Mouse (Mus musculus) lung, postnatal 14 days (tissue): ENCODE data around the gene Aes.

Experiments used
- DNase-seq: peaks from one replicate; pipeline ENCODE4 v3.0.0; 2021

Aes gene

DNA sequence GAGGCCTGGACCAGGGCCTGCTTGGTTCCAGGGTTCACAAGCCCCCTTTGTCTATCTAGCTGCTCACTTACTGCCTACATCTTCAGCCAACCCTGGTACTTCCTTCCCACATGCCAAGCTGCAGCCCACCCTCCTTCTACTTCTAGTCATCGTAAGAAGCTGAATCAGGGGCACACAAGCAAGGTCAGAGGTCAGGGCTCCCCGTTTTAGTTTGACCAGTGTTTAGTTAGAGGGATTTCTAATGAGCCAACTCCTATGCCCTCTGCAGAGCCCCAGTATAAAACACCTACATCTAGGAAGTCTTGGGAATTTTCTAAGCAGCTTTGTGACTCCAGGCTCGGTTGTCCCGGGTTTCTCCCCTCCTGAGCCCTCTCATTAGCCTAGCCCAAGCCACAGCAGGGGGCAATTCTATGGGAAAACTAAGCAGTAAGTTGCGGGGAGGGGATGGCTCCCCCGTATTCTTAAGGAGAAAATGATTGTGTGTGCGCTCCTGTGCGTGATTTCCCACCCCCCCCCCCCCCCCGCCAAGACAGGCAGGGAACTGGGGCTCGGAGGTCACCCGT, 11.0 kb downstream of the Aes start:
- DNase-seq, result no peak

DNA sequence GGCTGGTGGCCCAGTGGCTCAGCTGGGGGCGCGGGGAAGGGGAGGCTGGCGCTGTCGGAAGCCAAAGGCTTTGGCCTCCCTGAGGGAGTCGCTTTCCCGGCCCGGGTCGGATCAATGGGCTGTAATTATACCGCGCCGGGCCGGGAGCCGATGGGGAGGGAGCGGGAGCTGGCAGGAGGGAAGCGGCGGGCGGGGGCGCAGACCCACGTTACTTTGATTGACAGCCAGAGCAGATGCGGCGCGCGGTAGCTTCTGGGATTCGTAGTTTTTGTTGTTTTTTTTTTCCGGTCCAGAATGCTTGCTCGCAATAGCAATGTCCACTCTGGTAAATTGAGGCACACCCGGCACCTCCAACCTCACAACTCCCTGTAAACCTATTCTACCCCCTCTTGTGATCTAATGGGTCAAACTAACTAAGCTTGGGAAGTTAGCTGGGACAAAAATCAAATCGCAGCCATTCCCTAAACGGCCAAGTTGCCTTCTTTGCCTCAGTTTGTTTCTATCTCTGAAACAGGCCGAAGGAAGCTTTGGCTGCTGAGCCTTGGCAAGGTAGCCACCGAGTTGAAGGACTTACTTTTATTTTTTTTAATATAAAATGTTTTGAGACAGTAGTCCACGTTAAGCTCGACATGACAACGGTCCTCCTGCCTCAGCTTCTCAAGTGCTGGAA, 11.7 kb downstream of the Aes start:
- DNase-seq, result peak; percentile 96

DNA sequence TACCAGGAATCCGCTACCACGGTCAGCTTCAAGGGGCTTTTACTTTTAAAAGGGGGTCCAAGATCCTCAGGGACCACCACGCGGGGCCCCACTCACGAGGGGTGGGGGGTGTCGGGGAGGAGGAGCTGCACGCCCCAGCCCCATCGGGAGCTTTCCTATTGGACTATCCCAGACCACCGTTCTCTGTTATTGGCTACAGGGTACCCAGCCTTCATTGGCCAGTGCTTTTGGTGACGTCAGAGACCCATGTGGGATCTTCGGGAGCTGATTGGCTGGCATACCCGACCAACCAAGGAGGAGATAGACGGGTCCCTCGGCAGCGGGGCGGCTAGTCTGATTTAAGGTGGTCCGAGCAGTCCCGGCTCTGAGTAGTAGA, 12.2 kb downstream of the Aes start:
- peak; percentile 99 for DNase-seq

DNA sequence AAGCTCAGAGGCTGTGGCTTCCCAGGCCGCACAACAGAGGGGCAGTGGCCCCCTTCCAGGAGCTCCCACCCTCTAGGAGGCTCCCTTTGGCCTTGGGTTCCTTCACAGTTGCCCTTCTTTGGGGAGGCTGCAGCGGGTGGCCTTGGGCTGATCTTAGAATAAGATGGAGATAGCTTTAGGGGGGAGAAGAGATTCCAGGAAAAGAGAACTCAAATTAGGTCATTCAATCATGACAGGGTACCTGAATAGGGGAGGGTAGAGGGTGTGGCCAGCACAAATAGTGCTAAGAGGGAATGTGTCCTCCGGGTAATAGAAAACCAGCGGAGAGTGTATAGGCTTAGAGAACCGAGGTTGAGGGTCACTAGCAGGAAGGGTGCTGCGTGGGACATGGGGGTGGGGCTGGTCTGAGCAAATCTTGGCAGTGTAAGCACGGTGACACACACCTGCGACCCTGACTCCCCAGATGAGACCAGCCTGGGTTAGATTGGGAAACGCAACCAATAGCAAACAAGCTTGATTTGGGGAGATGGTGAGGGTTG, 12.9 kb downstream of the Aes start:
- no peak for DNase-seq

DNA sequence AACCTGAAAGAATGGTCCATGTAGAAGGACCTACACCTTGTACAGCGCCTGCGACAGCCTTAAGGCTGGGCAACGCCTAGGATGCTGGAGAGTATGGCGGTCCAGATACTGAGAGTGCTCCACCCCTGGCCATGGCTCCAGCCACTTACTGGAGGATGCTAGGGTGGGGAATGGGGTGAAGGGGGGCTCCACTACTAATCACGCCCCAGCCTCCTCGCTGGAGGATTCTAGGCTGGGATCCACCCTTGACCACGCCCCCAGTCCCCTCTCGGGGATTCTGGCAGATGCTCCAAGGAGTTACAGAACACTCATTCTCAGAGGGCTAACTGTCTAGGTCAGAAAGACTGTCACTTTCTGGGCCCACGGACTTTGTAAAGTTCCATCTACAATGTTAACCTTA, 13.7 kb downstream of the Aes start:
- peak; percentile 58 for DNase-seq

DNA sequence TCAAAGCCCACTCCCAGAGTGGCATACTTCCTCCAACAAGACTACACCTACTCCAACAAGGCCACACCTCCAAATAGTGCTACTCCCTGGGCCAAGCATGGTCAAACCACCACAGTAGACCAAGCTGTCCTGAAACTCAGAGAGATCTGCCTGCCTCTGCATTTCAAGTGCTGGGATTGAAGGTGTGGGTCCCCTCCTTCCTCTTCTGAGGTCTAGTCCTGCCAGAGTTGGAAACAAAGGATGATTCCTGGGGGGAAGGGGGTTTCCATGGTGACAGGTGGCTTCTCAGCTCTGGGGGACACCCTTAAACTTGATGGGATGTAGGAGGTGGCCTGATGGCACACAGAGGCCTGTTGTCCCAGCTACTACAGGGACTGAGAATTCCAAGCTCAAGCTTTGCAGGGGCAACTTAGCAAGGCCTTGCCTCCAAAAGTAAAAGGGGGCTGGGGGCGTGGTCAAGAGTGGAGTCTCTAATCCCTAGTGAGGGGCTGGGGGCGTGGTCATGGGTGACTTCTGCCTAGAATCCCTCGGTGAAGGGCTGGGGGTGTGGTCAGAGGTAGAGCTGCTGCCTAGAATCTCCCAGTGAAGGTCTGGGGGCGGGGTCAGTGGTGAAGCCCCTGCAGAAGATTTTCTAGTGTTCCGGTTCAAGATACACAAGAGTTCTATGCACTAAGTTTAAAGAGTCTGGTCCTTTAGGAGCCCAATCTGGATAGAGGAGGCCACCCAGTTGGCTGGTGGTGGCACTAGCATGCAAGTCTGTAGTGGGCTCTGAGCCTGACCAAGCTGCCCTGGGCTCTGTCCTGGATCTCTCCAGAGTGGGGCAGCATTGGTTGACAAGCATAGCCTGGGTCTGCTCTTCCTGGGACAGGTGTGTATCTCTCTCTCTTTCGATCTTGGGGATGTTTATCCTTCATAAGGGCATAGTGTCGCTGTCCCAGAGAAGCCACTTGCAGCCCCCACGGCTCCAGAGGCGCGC, 15.1 kb downstream of the Aes start, which contains the start of gene Tle2:
Gene Tle2, plus strand, starts transcription at position 481 of the 976 bp plus-strand sequence.
- DNase-seq, result no peak

DNA sequence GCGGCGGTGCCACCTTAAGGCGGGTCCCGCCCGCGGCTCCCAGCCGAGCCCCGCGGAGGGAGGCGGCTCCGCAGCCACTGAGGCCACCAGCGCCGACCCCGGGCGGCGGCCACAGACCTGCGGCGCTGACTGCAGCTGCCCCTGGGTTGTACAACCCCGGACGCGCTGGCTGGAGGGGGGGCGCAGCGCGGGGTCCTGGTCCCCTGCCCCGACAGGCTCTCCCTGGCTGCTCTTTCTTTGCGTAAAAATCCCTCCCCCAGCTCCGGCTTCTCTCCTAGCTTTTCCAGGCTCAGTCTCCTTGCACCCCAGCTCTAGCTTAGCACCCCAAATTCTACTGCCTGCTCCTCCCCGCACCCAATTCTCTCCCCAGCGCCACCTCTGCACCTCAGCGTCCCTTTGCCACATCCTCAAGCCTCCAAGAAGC, 15.9 kb downstream of the Aes start:
- peak; percentile 64 for DNase-seq

DNA sequence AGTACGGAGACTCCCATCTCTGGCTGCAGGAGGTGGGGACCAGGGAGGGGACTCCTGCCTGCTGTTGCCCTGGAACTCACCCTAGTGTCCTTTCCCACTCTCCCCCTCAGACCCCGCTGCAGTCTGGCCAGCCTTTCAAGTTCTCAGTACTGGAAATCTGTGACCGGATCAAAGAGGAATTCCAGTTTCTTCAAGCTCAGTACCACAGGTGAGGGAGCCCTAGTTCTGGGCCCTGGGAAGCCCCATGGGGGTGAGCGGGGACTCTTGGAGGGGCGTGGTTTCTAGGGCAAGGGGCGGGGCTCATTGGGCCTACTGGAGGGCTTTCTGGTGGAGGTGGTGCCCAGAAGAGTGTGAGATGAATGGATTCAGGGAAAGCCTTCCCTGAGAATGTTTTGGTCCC, 16.4 kb downstream of the Aes start:
- DNase-seq, result peak; percentile 33

DNA sequence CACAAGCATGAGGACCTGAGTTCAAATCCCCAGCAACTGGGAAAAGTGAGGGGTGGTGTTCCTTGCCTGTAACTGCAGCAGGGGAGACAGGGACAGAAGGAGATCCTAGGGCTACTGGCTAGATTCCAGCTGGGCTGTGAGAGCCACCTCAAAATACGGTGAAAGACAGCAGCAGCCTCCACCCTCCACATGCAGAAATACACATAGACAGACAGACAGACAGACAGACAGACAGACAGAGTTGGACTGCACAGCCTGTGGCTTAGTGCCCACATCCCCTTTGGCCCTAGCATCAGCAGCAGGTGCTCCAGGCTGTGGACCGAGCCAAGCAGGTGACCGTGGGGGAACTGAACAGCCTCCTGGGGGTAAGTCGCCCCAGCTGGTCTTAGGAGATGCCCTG, 20.7 kb downstream of the Aes start:
- DNase-seq, result no peak

DNA sequence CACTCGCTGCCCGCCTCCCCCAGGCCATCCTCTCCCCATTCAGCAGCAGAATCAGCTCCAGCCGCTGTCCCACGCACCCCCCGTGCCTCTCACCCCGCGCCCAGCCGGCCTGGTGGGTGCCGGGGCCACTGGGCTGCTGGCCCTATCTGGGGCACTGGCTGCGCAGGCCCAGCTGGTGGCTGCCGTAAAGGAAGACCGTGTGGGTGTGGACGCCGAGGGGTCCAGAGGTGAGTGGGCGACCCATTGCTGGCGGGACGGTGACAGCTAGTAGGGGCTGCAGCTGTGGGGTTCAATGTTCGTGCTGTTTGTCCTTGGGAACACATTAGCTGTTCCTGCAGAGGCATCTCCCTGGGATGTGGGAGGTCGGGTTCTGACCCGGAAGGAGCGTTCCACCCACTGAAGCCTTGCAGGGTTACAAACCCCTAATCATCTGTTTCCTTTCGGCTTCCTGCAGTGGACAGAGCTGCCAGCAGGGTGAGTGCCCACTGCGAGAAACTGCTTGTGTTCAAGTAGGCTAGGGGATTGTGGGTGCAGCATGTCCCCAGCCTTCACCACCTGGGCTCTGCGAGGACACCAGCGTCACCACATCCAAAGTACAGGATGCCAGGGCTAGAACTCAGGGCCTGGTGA, 21.3 kb downstream of the Aes start:
- DNase-seq, result no peak

DNA sequence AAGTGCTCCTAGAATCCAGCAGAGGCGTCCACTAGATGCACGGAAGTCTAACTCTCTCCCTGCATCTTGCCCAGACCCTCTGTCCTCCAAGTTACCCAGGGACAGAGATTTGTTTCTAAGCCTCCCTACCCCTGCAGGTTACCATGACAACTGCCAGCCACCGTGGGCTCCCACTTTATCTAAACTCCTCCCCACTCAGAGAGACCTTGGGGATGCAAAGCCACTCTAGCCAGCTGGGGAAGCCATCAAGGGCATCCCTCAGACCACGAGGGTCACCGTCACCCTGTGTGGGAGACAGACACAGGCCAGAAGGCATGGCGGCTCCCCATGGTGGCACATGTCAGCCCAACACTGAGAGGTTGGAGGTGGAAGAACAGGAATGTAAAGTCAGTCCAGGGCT, 24.1 kb downstream of the Aes start:
- DNase-seq, result no peak

DNA sequence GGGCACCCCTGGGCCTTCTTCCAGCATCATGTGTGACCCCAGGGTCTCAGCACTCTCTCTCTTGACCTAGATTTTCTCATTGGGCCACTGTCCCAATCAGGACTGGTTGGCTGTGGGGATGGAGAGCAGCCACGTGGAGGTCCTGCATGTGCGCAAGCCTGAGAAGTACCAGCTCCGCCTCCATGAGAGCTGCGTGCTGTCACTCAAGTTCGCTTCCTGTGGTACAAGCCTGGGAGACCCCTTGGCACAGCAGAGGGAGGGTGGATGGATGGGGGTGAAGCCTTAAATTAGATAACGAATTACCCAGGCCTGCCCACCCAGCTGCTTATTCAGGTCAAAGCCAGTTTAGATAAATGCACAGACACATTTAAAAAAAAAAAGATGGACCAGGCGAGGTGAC, 29.5 kb downstream of the Aes start:
- no peak for DNase-seq

DNA sequence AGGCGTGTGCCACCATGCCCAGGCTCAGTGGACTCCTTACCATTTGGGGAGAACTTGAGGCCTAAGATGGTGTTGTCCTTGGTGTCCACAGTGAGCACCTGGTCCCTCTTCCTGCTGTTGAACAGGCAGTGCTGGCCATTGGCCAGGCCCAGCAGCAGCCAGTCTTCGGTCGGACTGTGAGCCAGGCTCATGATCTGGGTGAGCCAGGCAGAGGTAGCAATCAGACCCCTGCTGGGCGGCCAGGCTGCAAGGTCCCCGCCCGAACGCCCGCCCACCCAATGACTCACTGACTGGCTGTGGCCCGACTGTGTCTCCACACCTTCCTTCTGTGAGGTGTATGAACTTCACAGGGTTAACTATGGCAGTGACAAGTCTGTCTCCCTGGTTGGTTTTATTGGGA, 32.6 kb downstream of the Aes start:
- DNase-seq, result no peak

DNA sequence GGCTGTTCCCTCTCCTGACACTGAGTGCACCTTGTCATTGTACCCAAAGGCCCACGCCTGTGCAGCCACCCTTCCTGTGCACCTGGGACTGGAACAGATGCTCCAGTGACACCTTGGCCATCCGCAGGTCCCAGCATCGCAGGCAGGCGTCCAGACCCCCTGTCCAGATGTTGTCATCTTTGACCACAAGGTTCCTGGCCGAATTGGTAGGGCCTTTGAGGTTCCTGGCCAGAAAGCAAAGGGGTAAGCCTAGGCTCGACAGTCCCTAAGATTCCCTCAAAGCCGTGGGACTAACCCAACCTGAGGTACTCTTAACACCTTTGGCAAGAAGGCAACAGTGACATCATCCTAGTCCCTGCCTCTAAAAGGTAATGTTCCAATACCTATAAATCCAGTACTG, 33.3 kb downstream of the Aes start:
- no peak for DNase-seq

DNA sequence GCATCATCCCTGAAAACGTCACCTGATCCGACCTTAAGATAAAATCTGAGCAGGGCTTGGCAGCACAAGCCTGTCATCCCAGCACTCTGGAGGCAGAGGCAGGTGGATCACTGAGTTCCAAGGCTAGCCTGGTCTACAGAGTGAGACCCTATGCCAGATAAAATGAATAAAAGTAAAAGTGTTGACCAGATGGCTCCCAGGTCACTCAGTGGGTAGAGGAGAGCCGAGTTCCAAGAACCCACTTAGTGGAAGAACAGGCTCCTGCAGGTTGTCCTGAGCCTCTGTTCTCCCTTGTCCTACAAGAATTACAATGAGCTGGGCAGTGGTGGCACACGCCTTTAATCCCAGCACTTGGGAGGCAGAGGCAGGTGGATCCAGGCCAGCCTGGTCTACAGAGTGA, 33.9 kb downstream of the Aes start:
- no peak for DNase-seq

DNA sequence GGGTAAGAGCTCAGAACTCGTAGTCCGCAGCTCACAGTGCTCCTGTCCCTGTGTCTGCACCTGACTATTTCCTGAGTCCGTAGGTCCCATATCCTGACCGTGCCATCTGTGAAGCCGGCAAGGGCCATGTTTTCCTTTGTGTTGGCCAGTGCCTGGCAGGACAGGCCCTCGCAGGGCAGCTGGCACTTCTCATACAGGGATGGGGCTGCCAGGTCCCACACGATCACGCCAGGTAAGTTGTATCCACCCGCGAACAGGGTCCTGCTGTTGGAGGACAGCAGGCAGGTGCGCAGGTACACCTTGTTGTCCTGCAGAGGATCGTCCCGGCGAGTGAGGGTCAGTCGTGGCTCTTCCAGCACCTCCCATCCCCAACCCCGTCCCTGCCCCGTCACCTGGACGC, 34.6 kb downstream of the Aes start:
- DNase-seq, result no peak

DNA sequence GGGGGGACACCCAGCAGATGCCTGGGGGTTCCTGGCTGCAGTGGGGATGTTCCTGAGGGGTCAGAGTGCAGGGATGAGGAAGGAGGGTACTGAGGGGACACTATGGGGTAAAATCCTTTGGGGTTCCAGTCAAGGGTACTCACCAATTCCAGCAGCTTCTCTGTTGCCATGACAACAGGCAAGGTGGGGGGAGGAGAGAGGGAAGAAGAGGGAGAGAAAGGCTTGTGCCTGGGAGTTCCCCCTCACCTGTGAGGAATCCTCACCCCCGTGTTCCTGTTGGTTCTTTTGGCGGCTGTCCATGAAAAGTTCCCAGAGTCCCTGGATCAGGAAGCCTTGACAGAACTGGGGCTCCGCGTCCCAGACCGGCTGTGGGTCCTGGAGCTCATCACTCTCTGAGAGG, 36.3 kb downstream of the Aes start:
- no peak for DNase-seq

DNA sequence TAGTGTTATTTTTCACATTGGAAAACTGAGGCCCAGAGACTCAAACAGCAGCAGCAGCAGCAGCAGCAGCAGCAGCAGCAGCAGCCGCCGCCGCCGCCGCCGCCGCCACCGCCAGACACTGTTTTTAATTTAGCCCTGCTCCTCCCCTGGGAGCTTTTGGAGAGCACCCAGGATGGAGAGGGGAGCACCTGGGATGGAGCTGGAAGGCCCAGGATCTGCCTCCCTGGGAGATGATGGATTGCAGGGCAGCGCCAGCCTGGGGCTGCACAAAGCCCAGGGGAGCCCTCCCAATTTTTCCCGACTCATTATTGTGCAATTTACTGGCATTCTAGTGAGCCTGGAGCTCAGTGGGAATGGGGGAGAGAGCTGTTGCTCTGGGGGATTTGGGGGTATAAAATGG, 37.3 kb downstream of the Aes start:
- peak; percentile 29 for DNase-seq

DNA sequence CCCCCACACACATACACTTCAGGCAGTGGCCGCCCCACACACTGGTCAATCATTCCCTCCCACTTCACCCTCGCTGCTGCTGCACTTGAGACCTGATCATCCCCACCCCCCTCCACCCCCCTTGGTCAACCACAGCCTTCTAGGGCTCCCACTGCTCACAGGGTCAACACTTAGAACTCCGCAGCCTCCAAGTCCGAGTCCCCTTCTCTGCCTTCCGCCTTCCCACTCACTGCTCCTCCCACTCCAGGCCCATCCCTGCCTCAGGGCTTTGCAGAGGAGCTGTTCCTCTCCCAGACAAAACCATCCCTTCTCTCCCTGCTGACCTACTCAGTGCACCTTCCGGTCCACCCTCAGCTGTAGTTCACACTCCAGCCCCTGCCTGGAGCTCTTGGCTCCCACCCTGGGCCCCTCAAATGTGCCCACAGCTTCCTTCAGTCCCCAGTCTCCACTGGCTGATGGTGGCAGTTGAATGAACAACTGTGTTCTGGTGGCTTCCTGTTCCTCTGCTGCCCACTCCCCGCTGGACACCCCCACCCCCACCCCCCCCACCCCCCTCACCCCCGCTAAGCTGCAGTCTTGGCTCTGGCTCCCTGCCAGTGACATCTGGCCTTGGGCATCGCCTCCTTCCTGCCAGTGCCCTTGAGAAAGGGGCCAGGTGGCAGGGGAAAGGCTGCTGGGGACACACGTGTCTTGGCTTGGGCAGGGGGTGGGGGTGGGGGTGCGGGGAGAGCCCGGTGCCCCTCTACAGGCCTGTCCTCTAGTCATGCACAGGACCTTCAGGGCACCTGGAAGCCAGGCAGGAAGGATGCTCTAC, 38.1 kb downstream of the Aes start:
- peak; percentile 51 for DNase-seq

DNA sequence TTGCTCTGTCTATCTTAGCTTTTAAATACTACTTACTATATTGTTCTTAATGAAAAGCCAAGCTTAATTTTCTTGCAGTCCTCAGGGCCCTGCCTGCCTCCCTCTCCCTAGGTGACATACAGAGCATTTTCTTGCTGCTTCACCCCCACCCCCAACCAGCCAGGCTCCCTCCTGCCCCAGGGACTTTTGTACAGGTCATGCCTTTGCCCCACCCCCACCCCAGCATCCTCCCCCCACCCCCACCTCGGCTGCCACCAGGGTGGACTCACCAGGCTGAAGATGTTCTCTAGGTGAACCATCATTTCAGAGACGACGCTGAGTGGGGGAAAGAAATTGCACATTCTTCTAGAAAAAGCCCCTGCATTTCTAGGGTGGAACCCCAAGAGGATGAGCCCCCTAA, 39.1 kb downstream of the Aes start:
- no peak for DNase-seq

DNA sequence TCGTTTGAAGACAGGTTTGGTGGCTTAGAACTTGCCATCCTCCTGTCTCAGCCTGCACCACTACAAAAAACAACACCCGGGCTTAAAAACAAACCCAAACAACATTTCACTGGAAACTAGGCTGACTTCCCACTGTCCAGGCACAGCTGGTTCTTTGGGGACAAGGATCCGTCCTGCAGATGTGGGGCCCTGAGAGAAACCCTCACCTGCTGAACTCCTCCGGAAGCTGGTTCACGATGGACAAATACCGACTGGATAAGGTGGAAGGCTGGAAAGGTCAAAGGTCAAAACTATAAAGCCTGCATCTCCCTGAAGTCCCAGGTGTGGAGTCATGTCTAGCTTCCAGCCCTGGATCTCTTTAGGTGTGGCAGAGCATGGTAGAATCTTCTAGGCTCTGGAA, 39.6 kb downstream of the Aes start:
- no peak for DNase-seq

DNA sequence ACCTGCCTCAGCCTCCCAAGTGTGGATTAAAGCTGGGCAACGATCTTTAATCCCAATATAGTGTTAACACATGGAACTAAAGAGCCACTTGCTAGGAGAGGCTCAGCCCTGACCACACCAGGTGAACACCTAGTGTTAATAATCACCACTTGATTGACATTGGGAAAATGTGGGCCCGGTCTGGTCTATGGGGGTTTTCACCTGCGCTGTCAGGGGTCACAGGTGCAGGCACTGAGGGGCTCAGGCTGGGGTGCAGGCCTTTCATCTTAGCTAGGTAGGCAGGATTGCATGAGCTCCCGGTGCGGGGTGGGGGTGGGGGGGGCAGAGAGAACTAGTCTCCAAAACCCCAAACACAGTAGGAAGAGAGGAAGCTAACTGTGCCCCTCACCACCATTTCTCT, 40.3 kb downstream of the Aes start:
- DNase-seq, result no peak
